Mouse (Mus musculus) WW6 (cell line): Measurements from ENCODE around the gene Scd2.
"Not testable (repeated sequence)": the region's sequence is repeated elsewhere in the genome, so short reads cannot be mapped to it uniquely, and the experiment has no call there.

ENCODE experiments used
- DNase-seq: peaks from one replicate; pipeline ENCODE4 v3.0.0-alpha.2; 2013; ENCODE audit warnings: low read depth, low spot score

Gene Scd2

GRCm38 (mm10) chr19:44292941-44293768, at the start of gene Scd2:
Scd2 (plus strand) TSS chr19:44293674.
- DNase-seq: no peak

- DNase-seq: no peak
Measured at GRCm38 (mm10) chr19:44245761-44246171, 47.7 kb upstream of the Scd2 start.

GRCm38 (mm10) chr19:44246341-44246911, 47.0 kb upstream of the Scd2 start:
- DNase-seq: no peak

GRCm38 (mm10) chr19:44247281-44248080, 46.0 kb upstream of the Scd2 start:
- DNase-seq: no peak

GRCm38 (mm10) chr19:44248081-44248853, 45.2 kb upstream of the Scd2 start:
- peak; percentile 99 for DNase-seq

- DNase-seq: no peak
Measured at GRCm38 (mm10) chr19:44248854-44249351, 44.6 kb upstream of the Scd2 start.

GRCm38 (mm10) chr19:44251138-44251537, 42.3 kb upstream of the Scd2 start:
- DNase-seq: not testable (repeated sequence)

GRCm38 (mm10) chr19:44251936-44252558, 41.4 kb upstream of the Scd2 start:
- no peak for DNase-seq

GRCm38 (mm10) chr19:44254106-44254505, 39.4 kb upstream of the Scd2 start:
- DNase-seq: not testable (repeated sequence)

GRCm38 (mm10) chr19:44257377-44257966, 36.0 kb upstream of the Scd2 start:
- no peak for DNase-seq

- no peak for DNase-seq
Measured at GRCm38 (mm10) chr19:44259484-44259883, 34.0 kb upstream of the Scd2 start.

GRCm38 (mm10) chr19:44260487-44260886, 33.0 kb upstream of the Scd2 start:
- DNase-seq: no peak

- DNase-seq: no peak
Measured at GRCm38 (mm10) chr19:44261774-44262173, 31.7 kb upstream of the Scd2 start.

GRCm38 (mm10) chr19:44263581-44263980, 29.9 kb upstream of the Scd2 start:
- DNase-seq: no peak

GRCm38 (mm10) chr19:44264226-44264625, 29.2 kb upstream of the Scd2 start:
- no peak for DNase-seq

GRCm38 (mm10) chr19:44265300-44265699, 28.2 kb upstream of the Scd2 start:
- DNase-seq: no peak

- peak; percentile 84 for DNase-seq
Measured at GRCm38 (mm10) chr19:44265911-44266337, 27.6 kb upstream of the Scd2 start.

- DNase-seq: no peak
Measured at GRCm38 (mm10) chr19:44266458-44266823, 27.0 kb upstream of the Scd2 start.

GRCm38 (mm10) chr19:44266824-44267498, 26.5 kb upstream of the Scd2 start:
- DNase-seq: peak; percentile 80

- DNase-seq: no peak
Measured at GRCm38 (mm10) chr19:44267499-44268002, 25.9 kb upstream of the Scd2 start.
